Mouse (Mus musculus) thymus, adult 2 months (tissue): ENCODE measurements around the gene Nop9.

Source experiments
- CTCF ChIP-seq: fragments of 200-500 bp; IDR thresholded peaks from 2 replicates; pipeline ENCODE4 v1.5.1; 2012; ENCODE audit warnings: mild to moderate bottlenecking, control low read depth, low read length, moderate library complexity, borderline replicate concordance; ENCODE audit not compliant: control insufficient read depth, poor library complexity, insufficient read depth; ENCODE audit errors: extremely low read depth
- POLR2A ChIP-seq: fragments of 200-500 bp; IDR thresholded peaks from 2 replicates; pipeline ENCODE4 v1.6.1; 2012; ENCODE audit warnings: mild to moderate bottlenecking, low read length, control low read depth, moderate library complexity; ENCODE audit not compliant: control insufficient read depth, poor library complexity, insufficient read depth; ENCODE audit errors: extremely low read depth

DNA sequence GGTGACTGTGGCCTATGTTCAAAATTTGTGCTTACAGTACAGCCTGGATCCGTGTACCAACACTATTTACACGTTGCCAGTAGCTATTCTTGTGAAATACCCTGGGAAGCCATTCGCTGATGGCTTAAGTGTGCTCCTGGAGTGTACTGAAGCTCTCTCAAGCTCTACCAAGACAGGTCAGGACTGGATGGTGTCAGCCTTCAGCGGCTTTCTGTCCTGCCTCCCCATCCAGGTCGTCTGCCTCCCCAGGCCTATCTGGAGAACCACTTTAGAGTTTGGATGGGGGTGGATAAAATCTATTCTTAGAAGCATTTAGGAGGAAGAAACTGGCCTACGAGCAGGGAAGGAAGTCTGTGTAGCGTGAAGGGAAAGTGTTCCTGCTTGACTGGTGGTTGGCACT is 17.7 kb downstream of the Nop9 start:
- TF ChIP-seq CTCF (no peak), POLR2A (no peak)
